Mouse (Mus musculus) heart, adult 2 months (tissue): ENCODE data around the gene Rad51d. TPM values are rescaled to one million over a fixed set of nuclear protein-coding genes. Genes with fewer than 3 reads are reported as not detected.

Experiments
- DNase-seq, 2 experiments: peaks; one replicate each; pipeline ENCODE4 v3.0.0; 2021
- H3K27ac ChIP-seq: fragments of 200-600 bp; 2 replicates; pipeline ENCODE4 v1.8.1; 2022
- H3K27me3 ChIP-seq: fragments of 200-500 bp; 2 replicates; pipeline ENCODE4 v1.6.1; 2012; ENCODE audit warnings: mild to moderate bottlenecking, low read length, inconsistent platforms, mixed read lengths; ENCODE audit not compliant: control insufficient read depth, insufficient read depth
- H3K36me3 ChIP-seq: fragments of 200-500 bp; 2 replicates; pipeline ENCODE4 v1.6.1; 2012; ENCODE audit warnings: low read length, inconsistent platforms; ENCODE audit not compliant: control insufficient read depth, insufficient read depth
- H3K4me1 ChIP-seq: fragments of 200-500 bp; 2 replicates; pipeline ENCODE4 v1.6.1; 2011; ENCODE audit warnings: low read length; ENCODE audit not compliant: control insufficient read depth, insufficient read depth
- H3K4me3 ChIP-seq: fragments of 200-600 bp; 2 replicates; pipeline ENCODE4 v1.8.1; 2022
- H3K79me2 ChIP-seq: fragments of 200-500 bp; replicated peaks from 2 replicates; pipeline ENCODE4 v1.6.1; 2012; ENCODE audit warnings: mild to moderate bottlenecking, inconsistent platforms, low read length, moderate library complexity, mixed read lengths; ENCODE audit not compliant: control insufficient read depth, insufficient read depth
- H3K9ac ChIP-seq: fragments of 200-500 bp; 2 replicates; pipeline ENCODE4 v1.6.1; 2012; ENCODE audit warnings: low read depth, mild to moderate bottlenecking, control low read depth, inconsistent platforms, low read length, mixed read lengths
- CTCF ChIP-seq: fragments of 200-600 bp; IDR thresholded peaks from 2 replicates; pipeline ENCODE4 v1.8.1; 2022; ENCODE audit warnings: antibody characterized with exemption, mild to moderate bottlenecking, moderate library complexity
- EP300 ChIP-seq: fragments of 200-500 bp; IDR thresholded peaks from 2 replicates; pipeline ENCODE4 v1.6.1; 2011; ENCODE audit warnings: low read depth, low read length, control low read depth; ENCODE audit not compliant: insufficient read depth
- POLR2A ChIP-seq: fragments of 200-500 bp; IDR thresholded peaks from 2 replicates; pipeline ENCODE4 v1.6.1; 2011; ENCODE audit warnings: mild to moderate bottlenecking, low read depth, low read length, control low read depth; ENCODE audit not compliant: insufficient read depth
- WGBS: fragments of 180-500 bp; shearing (Covaris S2); methylation state at CpG from one replicate; pipeline ENCODE4 v1.1.7; 2018; 5-methylcytosine and 5-hydroxymethylcytosine counted together
- intact Hi-C: fragments of 180-260 bp; cut with DNase I; formaldehyde crosslinking; loops from one replicate; pipeline ENCODE4 v1.15.1; 2025
- polyA plus RNA-seq: library from polyadenylated mRNA; depleted of rRNA; stranded (reverse); fragments of >200 nt; gene quantifications from 2 replicates; pipeline ENCODE4 v1.2.3, GENCODE M21; 2012
- total RNA-seq, 2 experiments: library from RNA; stranded (reverse); gene quantifications; 2 replicates each; pipeline ENCODE4 v1.2.3; 2021

Gene Rad51d
- total and polyA plus RNA-seq, 3 experiments: 8.5 to 9.5 (median 8.6) TPM

GRCm38 (mm10) chr11:82845415-82846078 lies 44.9 kb downstream of the Rad51d start:
- H3K27me3 ChIP-seq: no peaks in the 10 kb centered on the region
- no peaks in the 10 kb centered on the region for H3K79me2 ChIP-seq
- H3K4me1 ChIP-seq: peaks cover 4% of the 10 kb centered on the region; the same call in 1 of the 2 replicates
- peak; percentile 68 to 81 for DNase-seq
- peak overlapping the region; percentile 55 for H3K27ac ChIP-seq
- WGBS: 33% methylated on average over 16 of the region's 16 CpGs
- no peak for TF ChIP-seq POLR2A
- TF ChIP-seq EP300: no peak
- TF ChIP-seq CTCF: peak; percentile 50
- intact Hi-C loops: no loop called here
- no peaks in the 10 kb centered on the region for H3K36me3 ChIP-seq
- peak overlapping the region; percentile 47 for H3K9ac ChIP-seq
- peak overlapping the region; percentile 31 for H3K4me3 ChIP-seq

DNA sequence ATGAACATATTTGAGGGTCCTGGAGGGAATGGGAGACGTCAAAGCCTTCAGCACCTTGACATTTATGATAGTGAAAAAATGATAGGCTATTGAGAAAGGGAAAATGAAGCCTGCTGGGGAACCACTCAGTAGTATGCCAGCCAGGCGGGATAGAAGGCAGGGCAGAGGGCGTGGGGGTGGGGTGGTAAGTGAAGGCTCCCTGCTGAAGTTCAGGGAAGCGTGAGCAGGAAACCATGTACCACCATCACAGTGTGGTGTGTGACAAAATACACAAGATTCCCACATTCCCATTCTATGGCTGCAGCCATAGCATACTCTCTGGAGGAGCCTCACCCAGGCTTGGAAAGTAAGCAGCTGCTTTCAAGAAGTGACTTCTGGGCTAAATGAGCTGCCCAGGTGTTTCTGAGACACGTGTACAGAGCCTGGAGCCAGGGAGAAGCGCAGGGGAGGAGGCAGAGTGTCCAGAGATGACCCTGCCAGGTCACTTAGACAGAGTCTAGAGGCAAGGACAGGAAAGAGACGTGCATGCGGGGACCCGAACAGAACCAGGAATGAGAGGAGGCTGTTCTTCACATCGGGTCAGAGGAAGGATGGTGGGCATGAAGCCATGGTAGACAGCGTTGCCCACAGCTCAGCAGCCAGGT lies 45.5 kb downstream of the Rad51d start:
- intact Hi-C loops: no loop called here
- Histone ChIP-seq H3K27ac (no peak overlapping the region), H3K9ac (no peak overlapping the region)

DNA sequence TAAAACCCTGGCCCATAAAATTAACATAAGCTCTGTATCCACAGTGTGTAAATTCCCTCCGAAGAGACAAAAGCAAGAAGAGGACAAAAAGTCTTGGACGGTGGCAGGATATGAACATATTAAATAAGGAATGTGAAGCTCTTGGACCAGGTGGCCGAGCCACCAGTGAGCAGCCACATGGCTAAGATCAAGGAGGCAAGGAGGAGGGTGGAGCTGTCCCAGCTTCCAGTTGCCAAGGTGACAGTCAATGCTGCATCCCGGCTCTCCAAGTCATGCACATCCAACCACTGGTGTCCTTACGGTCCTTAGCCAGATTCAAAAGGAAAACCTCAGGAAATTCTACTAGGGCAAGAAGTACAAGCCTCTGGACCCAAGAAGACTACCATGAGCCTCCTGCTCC lies 51.9 kb downstream of the Rad51d start:
- Histone ChIP-seq H3K4me3 (no peak overlapping the region), H3K4me1 (peaks cover 10% of the 10 kb centered on the region), H3K27ac (no peak overlapping the region; the same call in 1 of the 2 replicates), H3K79me2 (no peaks in the 10 kb centered on the region; the same call in 1 of the 2 replicates), H3K36me3 (no peaks in the 10 kb centered on the region), H3K9ac (no peak overlapping the region), H3K27me3 (no peaks in the 10 kb centered on the region)
- intact Hi-C loops: loop anchor here (5.0 kb wide), 1 partner anchor 34 kb away; the partner anchor contains the start of gene Rffl
- DNase-seq: no peak
- TF ChIP-seq CTCF (no peak), EP300 (no peak)
- 29% methylated on average over 5 of the region's 5 CpGs for WGBS

More for the DNA sequence above, 45.5 kb downstream of the Rad51d start:
- DNase-seq: no peak
- no peak overlapping the region; the same call in 1 of the 2 replicates for H3K4me3 ChIP-seq
- H3K36me3 ChIP-seq: no peaks in the 10 kb centered on the region
- H3K4me1 ChIP-seq: peaks cover 4% of the 10 kb centered on the region; the same call in 1 of the 2 replicates
- H3K79me2 ChIP-seq: no peaks in the 10 kb centered on the region; the same call in 1 of the 2 replicates
- H3K27me3 ChIP-seq: no peaks in the 10 kb centered on the region
- TF ChIP-seq POLR2A (no peak), CTCF (no peak), EP300 (no peak)
- WGBS: 65% methylated on average over 11 of the region's 11 CpGs

- TF ChIP-seq POLR2A (no peak), EP300 (no peak), CTCF (no peak)
- H3K4me3 ChIP-seq: no peak overlapping the region
- H3K36me3 ChIP-seq: no peaks in the 10 kb centered on the region
- intact Hi-C loops: loop anchor here (5.0 kb wide), 1 partner anchor 34 kb away; the partner anchor contains the start of gene Rffl
- WGBS: 55% methylated on average over 7 of the region's 7 CpGs
- peak overlapping the region; percentile 47 for H3K27ac ChIP-seq
- H3K79me2 ChIP-seq: no peaks in the 10 kb centered on the region; the same call in 1 of the 2 replicates
- H3K9ac ChIP-seq: no peak overlapping the region
- H3K4me1 ChIP-seq: peaks cover 10% of the 10 kb centered on the region
- DNase-seq: no peak
- H3K27me3 ChIP-seq: no peaks in the 10 kb centered on the region
Measured at GRCm38 (mm10) chr11:82837848-82838247, 52.6 kb downstream of the Rad51d start.

GRCm38 (mm10) chr11:82837192-82837591 lies 53.2 kb downstream of the Rad51d start:
- H3K36me3 ChIP-seq: no peaks in the 10 kb centered on the region
- peak in 1 of 2 experiments; percentile 42 for DNase-seq
- peaks cover 10% of the 10 kb centered on the region for H3K4me1 ChIP-seq
- WGBS: 38% methylated on average over 7 of the region's 7 CpGs
- no peak overlapping the region for H3K4me3 ChIP-seq
- H3K79me2 ChIP-seq: no peaks in the 10 kb centered on the region; the same call in 1 of the 2 replicates
- H3K27ac ChIP-seq: peak overlapping the region; percentile 47
- no peak for TF ChIP-seq CTCF
- no peak for TF ChIP-seq POLR2A
- TF ChIP-seq EP300: no peak
- no peaks in the 10 kb centered on the region for H3K27me3 ChIP-seq
- intact Hi-C loops: loop anchor here (5.0 kb wide), 1 partner anchor 35 kb away; the partner anchor contains the start of gene Rffl
- no peak overlapping the region for H3K9ac ChIP-seq
